Mouse (Mus musculus) liver, embryonic 11.5 days (tissue): ENCODE measurements around the gene Ckap5. TPM values are rescaled to one million over a fixed set of nuclear protein-coding genes. Genes with fewer than 3 reads are reported as not detected.

ENCODE experiments used
- ATAC-seq: fragments of 200-750 bp; cut with Nextera tagmentation; replicated peaks from 2 replicates; pipeline ENCODE4 v1.8.0; 2017; ENCODE audit warnings: moderate number of reproducible peaks, mild to moderate bottlenecking, moderate TSS enrichment, moderate library complexity; ENCODE audit not compliant: low FRiP score
- DNase-seq: peaks from one replicate; pipeline ENCODE4 v3.0.0-alpha.2; 2017; ENCODE audit warnings: low spot score
- H3K27ac ChIP-seq: fragments of 300-500 bp; sonication (generic); 2 replicates; pipeline ENCODE4 v1.5.1; 2014; ENCODE audit warnings: mild to moderate bottlenecking, low read depth, low read length, control low read depth
- H3K27me3 ChIP-seq: fragments of 300-500 bp; sonication (generic); replicated peaks from 2 replicates; pipeline ENCODE4 v1.6.1; 2014; ENCODE audit warnings: low read length, mixed read lengths; ENCODE audit not compliant: control insufficient read depth, insufficient read depth
- H3K36me3 ChIP-seq: fragments of 300-500 bp; sonication (generic); 2 replicates; pipeline ENCODE4 v1.6.1; 2014; ENCODE audit warnings: mild to moderate bottlenecking, low read length, moderate library complexity, mixed read lengths; ENCODE audit not compliant: control insufficient read depth, insufficient read depth
- H3K4me1 ChIP-seq: fragments of 300-500 bp; sonication (generic); replicated peaks from 2 replicates; pipeline ENCODE4 v1.6.1; 2014; ENCODE audit warnings: low read length, mixed read lengths; ENCODE audit not compliant: control insufficient read depth, insufficient read depth
- H3K4me2 ChIP-seq: fragments of 300-500 bp; sonication (generic); 2 replicates; pipeline ENCODE4 v1.6.1; 2014; ENCODE audit warnings: mild to moderate bottlenecking, control low read depth, moderate library complexity
- H3K4me3 ChIP-seq: fragments of 300-500 bp; sonication (generic); 2 replicates; pipeline ENCODE4 v1.5.1; 2014; ENCODE audit warnings: low read depth, low read length, control low read depth
- H3K9ac ChIP-seq: fragments of 300-500 bp; sonication (generic); 2 replicates; pipeline ENCODE4 v1.6.1; 2014; ENCODE audit warnings: low read depth, low read length, control low read depth
- H3K9me3 ChIP-seq: fragments of 300-500 bp; sonication (generic); 2 replicates; pipeline ENCODE4 v1.6.1; 2016; ENCODE audit warnings: low read length, inconsistent platforms, mixed read lengths; ENCODE audit not compliant: control insufficient read depth
- WGBS: fragments of 180-500 bp; shearing (Covaris S2); extraction: QIAGEN DNeasy Blood & Tissue Kit; methylation state at CpG from one replicate; pipeline ENCODE4 v1.1.7; 2014; 5-methylcytosine and 5-hydroxymethylcytosine counted together
- polyA plus RNA-seq: library from polyadenylated mRNA; unstranded; fragments of >200 nt; fragmentation: Nextera tagmentation; extraction: Ambion mirVana; gene quantifications from 2 replicates; pipeline ENCODE4 v1.2.1, GENCODE M21; 2014

Ckap5 gene
- polyA plus RNA-seq, 1 experiment from 2014 or later = 49.4 TPM

DNA sequence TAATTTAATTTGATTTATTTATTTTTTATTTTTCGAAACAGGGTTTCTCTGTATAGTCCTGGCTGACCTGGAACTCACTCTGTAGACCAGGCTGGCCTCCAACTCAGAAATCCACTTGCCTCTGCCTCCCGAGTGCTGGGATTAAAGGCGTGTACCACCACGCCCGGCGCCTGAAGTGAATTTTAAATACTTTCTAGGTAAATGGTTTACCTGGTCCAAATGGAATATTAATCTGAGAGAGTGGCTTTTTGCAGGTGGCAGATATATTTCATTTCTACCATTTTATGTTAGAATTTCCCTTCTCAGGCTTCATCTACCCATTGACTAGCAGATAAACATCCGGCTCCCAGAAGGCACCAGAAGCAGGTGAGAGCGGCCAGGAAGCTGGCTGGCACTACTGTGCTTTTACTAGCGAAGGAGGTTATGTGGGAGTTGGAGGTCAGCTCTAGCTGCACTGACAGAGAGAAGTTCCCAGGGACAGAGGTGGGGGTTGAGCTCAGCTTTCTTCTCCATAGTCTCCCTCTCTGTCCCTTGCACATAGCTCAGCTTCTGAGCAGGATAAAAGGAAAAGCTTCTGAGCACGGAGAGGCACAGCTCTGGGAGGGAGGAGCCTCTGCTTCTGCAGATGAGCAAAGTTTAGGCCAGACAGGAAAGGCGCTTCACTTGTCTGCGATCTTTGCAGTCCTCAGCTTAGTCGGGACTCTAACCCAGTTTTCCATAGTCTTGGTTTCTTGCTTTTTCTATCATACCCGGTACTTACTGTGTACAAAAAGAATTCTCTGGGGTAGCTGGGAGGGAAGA is 125.1 kb downstream of the Ckap5 start:
- no peak overlapping the region for H3K27ac ChIP-seq
- WGBS = 81% methylated on average over 14 of the region's 14 CpGs
- no peaks in the 10 kb centered on the region for H3K9me3 ChIP-seq
- ATAC-seq (no peak), DNase-seq (no peak)
- peaks cover 30% of the 10 kb centered on the region for H3K36me3 ChIP-seq
- H3K27me3 ChIP-seq = no peaks in the 10 kb centered on the region
- peak overlapping the region; percentile 13; the same call in 1 of the 2 replicates for H3K4me3 ChIP-seq
- peaks cover 14% of the 10 kb centered on the region for H3K4me1 ChIP-seq
- peak overlapping the region; percentile 21; the same call in 1 of the 2 replicates for H3K4me2 ChIP-seq
- H3K9ac ChIP-seq = 0 out of 2 replicates have a peak overlapping the region, but pooled peaks have one; percentile 27

GRCm38 (mm10) chr2:91652863-91653262 is 126.3 kb downstream of the Ckap5 start:
- H3K4me2 ChIP-seq = no peak overlapping the region
- peaks cover 14% of the 10 kb centered on the region for H3K4me1 ChIP-seq
- no peaks in the 10 kb centered on the region for H3K9me3 ChIP-seq
- H3K27me3 ChIP-seq = no peaks in the 10 kb centered on the region
- H3K4me3 ChIP-seq = no peak overlapping the region
- ATAC-seq (no peak), DNase-seq (no peak)
- 54% methylated on average over 6 of the region's 6 CpGs for WGBS
- H3K9ac ChIP-seq = no peak overlapping the region; the same call in 1 of the 2 replicates
- H3K36me3 ChIP-seq = peaks cover 27% of the 10 kb centered on the region
- no peak overlapping the region for H3K27ac ChIP-seq

GRCm38 (mm10) chr2:91655388-91655787 is 128.8 kb downstream of the Ckap5 start:
- Histone ChIP-seq H3K4me1 (peaks cover 9% of the 10 kb centered on the region), H3K27ac (no peak overlapping the region), H3K27me3 (no peaks in the 10 kb centered on the region), H3K9me3 (no peaks in the 10 kb centered on the region), H3K9ac (no peak overlapping the region), H3K4me2 (no peak overlapping the region), H3K4me3 (no peak overlapping the region), H3K36me3 (peaks cover 35% of the 10 kb centered on the region)
- ATAC-seq (no peak), DNase-seq (no peak)
- WGBS = 76% methylated on average over 5 of the region's 5 CpGs

DNA sequence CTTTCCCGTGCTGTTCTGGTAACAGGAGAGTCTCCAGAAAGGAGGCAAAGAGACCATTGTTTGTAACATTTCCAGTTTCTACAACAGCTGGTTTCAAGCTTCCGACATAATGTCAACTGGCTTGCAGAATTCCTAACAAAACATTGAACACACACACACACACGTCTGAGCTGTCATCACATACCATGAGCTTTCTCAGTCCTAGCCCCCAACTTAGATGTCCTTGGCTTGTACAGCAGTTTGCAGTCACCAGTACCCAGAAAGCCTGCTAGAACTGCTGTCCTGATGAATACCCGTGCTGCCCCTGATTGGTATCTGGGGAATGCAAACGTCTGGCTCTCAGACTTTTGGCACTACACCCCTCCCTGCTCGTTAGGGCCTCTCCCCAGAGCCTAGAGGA is 129.3 kb downstream of the Ckap5 start:
- Histone ChIP-seq H3K27me3 (no peaks in the 10 kb centered on the region), H3K4me3 (no peak overlapping the region), H3K9ac (no peak overlapping the region), H3K4me2 (no peak overlapping the region), H3K36me3 (peaks cover 35% of the 10 kb centered on the region), H3K4me1 (peaks cover 9% of the 10 kb centered on the region), H3K9me3 (no peaks in the 10 kb centered on the region), H3K27ac (no peak overlapping the region)
- WGBS = 63% methylated on average over 6 of the region's 6 CpGs
- ATAC-seq (no peak), DNase-seq (no peak)

DNA sequence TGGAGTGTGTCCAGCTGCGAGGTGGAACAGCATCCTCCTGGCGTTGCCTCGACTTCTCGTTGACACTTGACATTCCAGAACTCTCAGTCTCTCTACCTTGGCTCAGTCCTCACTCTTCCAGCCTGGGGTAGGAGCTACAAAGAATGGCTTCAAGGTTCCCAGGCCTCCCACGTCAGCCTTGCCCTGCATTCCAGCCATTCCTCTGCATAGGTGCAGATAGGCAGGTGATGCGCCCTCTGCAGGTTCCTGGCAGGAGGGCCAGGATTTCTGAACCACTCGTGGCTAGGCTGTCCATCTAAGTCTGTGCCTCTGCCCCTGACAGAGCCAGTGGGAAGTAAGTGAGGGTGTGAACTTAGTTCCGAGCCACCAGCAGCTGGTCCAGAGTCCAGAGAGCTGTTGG is 130.2 kb downstream of the Ckap5 start:
- Histone ChIP-seq H3K9ac (no peak overlapping the region), H3K4me3 (no peak overlapping the region), H3K27me3 (no peaks in the 10 kb centered on the region), H3K27ac (no peak overlapping the region), H3K9me3 (no peaks in the 10 kb centered on the region), H3K4me1 (peaks cover 3% of the 10 kb centered on the region; the same call in 1 of the 2 replicates), H3K36me3 (peaks cover 35% of the 10 kb centered on the region), H3K4me2 (no peak overlapping the region)
- DNase-seq (no peak), ATAC-seq (0 out of 2 replicates have a peak, but pooled peaks have one; percentile 22)
- 68% methylated on average over 8 of the region's 8 CpGs for WGBS

DNA sequence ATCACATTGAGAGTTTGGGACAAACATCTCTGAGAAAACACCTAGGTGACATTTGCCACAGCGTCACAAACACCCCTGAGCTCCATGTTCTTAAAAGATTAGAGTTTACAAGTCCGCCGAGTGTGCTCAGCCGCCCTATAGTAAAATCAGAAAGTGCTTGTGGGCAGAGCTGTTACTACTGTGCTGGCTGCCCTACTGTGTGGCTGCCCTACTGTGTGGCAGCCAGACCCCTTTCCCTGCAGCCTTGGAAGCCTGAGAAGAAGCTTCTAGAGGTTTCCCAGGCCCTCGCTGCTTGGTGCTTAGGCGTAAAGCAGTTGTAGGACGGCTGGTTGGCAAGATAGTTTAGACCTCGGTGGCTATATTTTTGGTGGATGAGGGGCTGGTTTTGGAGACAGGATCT is 133.1 kb downstream of the Ckap5 start:
- WGBS = 91% methylated on average over 8 of the region's 8 CpGs
- no peak overlapping the region for H3K4me3 ChIP-seq
- H3K4me1 ChIP-seq = no peaks in the 10 kb centered on the region
- DNase-seq (no peak), ATAC-seq (no peak)
- H3K36me3 ChIP-seq = peaks cover 42% of the 10 kb centered on the region
- no peaks in the 10 kb centered on the region for H3K9me3 ChIP-seq
- no peaks in the 10 kb centered on the region for H3K27me3 ChIP-seq
- H3K9ac ChIP-seq = no peak overlapping the region
- H3K27ac ChIP-seq = no peak overlapping the region
- no peak overlapping the region for H3K4me2 ChIP-seq

- no peak overlapping the region for H3K4me2 ChIP-seq
- H3K4me1 ChIP-seq = no peaks in the 10 kb centered on the region
- whole genome bisulfite sequencing = 91% methylated on average over 6 of the region's 6 CpGs
- H3K4me3 ChIP-seq = no peak overlapping the region
- DNase-seq = no peak
- H3K9ac ChIP-seq = no peak overlapping the region
- peaks cover 34% of the 10 kb centered on the region for H3K36me3 ChIP-seq
- no peak for ATAC-seq
- no peak overlapping the region for H3K27ac ChIP-seq
- no peaks in the 10 kb centered on the region for H3K27me3 ChIP-seq
- H3K9me3 ChIP-seq = no peaks in the 10 kb centered on the region
Observed at GRCm38 (mm10) chr2:91660981-91661380, 134.4 kb downstream of the Ckap5 start.

- Histone ChIP-seq H3K4me2 (no peak overlapping the region), H3K27ac (no peak overlapping the region), H3K27me3 (no peaks in the 10 kb centered on the region), H3K4me1 (no peaks in the 10 kb centered on the region), H3K4me3 (no peak overlapping the region), H3K9me3 (no peaks in the 10 kb centered on the region), H3K36me3 (peaks cover 41% of the 10 kb centered on the region), H3K9ac (no peak overlapping the region)
- no peak for DNase-seq
- ATAC-seq = no peak
Observed at GRCm38 (mm10) chr2:91664780-91665179, 138.2 kb downstream of the Ckap5 start.

DNA sequence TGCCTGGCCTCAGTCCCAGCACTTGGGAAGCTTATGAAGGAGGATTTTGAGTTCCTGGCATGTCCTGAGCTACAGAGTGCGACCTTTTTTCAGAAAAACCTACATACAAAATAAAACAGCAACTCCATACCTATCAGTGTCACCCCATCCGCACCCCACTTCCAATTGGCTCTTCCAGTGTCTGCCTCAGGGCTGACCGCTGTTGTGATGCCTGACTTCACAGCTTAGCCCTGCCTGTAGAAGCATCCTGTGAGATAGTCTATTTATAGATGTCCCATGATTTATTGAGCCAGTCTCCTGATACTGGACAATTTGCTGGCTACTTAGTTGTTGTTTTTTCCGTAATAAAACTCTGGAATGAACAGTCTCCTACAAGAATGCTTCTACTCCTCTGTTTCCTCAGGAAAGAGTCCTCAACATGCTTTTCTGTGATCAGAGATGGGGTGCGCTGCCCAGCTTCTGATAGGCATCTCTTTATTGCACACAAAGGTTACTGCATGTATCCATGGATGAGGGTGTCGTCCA is 139.9 kb downstream of the Ckap5 start:
- Histone ChIP-seq H3K4me3 (no peak overlapping the region), H3K9ac (no peak overlapping the region), H3K36me3 (peaks cover 50% of the 10 kb centered on the region), H3K4me2 (no peak overlapping the region), H3K27ac (no peak overlapping the region), H3K27me3 (no peaks in the 10 kb centered on the region), H3K9me3 (no peaks in the 10 kb centered on the region), H3K4me1 (no peaks in the 10 kb centered on the region)
- DNase-seq (no peak), ATAC-seq (no peak)
- 94% methylated on average over 6 of the region's 6 CpGs for WGBS
